Mouse (Mus musculus): ENCODE data around the gene St7l.

DNA sequence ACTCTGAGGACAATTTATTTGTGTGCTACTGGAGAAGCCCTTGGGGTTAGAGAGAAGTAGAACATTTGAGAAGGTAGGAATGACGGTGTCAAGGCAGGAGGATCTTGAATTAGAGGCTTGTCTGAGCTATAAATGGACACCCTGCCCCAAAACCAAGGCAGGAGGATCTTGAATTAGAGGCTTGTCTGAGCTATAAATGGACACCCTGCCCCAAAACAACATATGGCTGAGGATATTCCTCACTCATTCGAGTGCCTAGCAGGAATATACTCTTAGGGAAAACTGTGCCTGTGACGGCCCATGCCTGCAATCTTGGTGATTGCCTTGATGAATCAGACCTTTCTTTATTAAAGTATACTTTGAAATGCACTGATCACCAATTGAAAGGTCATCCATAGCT is 42.2 kb downstream of the St7l start:
- TF ChIP-seq CTCF (IDR thresholded peaks at IDR 0.05; ENCODE audit: low read depth): no peak
- no peak for TF ChIP-seq EP300 (IDR thresholded peaks at IDR 0.05; ENCODE audit: low read depth)
